Mouse (Mus musculus): Measurements from ENCODE around the gene Ptpn12. TPM values are rescaled to one million over a fixed set of nuclear protein-coding genes. Genes with fewer than 3 reads are reported as not detected.
"Not testable (repeated sequence)": the region's sequence is repeated elsewhere in the genome, so short reads cannot be mapped to it uniquely, and the experiment has no call there.

Gene Ptpn12
- polyA plus RNA-seq, 1 experiment from 2014 or later: 30.0 TPM

DNA sequence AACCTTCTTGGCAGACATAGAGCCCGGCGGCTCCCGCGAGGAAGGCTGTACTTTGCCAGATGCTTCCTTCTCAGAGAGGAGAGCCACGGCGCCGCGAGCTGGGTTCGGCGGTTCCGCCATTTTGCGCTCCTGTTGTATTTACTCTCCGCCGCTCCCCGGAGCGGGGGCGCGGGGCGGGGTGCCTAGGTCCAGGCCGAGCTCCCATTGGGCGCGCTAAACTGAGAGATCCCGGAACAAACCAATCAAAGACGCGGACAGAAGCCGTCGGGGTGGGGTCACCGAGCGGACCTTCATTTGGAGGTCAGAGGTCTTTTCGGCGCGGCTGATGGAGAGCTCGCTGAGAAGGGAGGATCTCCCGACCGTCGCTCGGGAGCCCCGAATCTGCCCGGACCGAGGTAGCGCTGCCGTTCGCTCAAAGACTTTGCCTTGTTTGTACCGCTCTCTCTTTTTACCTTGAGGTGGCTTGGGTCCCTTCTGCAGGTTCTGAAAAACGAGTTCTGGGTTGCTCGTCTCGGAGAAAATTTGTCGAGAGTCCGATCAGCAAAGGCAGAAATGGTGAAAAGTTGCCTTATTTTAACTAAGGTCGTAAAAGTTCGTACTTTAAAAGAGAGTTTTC is 103.9 kb downstream of the Ptpn12 start:
- Histone ChIP-seq H3K4me3 (ENCODE audit: low read depth, low read length) (peak overlapping the region; percentile 96), H3K9ac (ENCODE audit: low read depth, low read length) (peak overlapping the region; percentile 93), H3K36me3 (ENCODE audit: control insufficient read depth, insufficient read depth, low read length) (peaks cover 3% of the 10 kb centered on the region; the same call in 1 of the 2 replicates), H3K9me3 (ENCODE audit: control insufficient read depth, low read length) (peaks cover under 1% of the 10 kb centered on the region), H3K27ac (replicated peaks; ENCODE audit: low read depth, low read length) (peak overlapping the region; percentile 99), H3K4me2 (ENCODE audit: low read depth, low read length) (peak overlapping the region; percentile 82), H3K27me3 (replicated peaks; ENCODE audit: control insufficient read depth, insufficient read depth, low read length) (no peaks in the 10 kb centered on the region), H3K4me1 (ENCODE audit: control insufficient read depth, insufficient read depth, low read length) (peaks cover 11% of the 10 kb centered on the region)
- ATAC-seq (ENCODE audit: low read depth) (peak; percentile 99), DNase-seq (ENCODE audit: low spot score) (peak; percentile 99)
- 1% methylated on average over 44 of the region's 51 CpGs for WGBS

DNA sequence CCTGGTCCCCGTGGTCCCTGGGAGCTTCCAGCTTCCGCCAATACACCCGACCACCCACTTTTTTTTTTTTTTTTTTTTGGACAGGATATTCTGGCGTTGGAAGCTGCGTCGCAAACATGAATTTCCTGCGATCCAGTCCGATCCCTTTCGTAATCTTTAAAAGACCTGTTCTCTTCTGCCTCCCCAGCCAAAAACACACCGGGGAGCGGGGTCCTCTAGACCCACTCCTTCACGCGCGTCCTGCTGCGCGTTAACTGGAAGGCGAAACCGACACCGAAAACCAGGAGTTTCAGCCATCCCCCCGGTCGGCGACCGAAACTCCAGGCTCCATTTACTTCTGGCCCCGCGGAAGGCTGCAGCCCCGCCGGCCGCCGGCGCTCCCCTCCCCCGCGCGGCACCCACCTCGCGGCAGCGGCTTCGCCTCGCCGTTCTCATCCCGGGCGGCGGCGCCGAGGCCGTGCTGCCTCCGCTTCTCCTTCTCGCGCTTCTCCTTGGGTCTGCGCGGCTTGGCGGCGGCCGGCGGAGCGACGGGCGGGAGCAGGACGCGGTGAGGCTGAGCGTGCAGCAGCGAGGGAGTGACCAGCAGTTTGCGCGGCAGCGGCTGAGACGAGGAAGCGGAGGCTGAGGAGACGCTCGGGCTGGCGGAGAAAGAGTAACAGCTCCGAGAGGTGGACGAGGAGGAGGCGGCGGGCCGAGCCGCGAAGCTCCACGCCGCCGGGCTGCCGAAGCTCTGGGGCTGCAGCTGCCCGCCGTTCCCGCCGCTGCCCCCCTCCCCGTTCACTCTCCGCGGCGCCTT is 104.7 kb downstream of the Ptpn12 start:
- H3K36me3 ChIP-seq (ENCODE audit: control insufficient read depth, insufficient read depth, low read length): no peaks in the 10 kb centered on the region
- H3K4me3 ChIP-seq (ENCODE audit: low read depth, low read length): peak overlapping the region; percentile 96
- H3K4me1 ChIP-seq (ENCODE audit: control insufficient read depth, insufficient read depth, low read length): peaks cover 11% of the 10 kb centered on the region
- peak; percentile 71 for ATAC-seq (ENCODE audit: low read depth)
- no peaks in the 10 kb centered on the region for H3K27me3 ChIP-seq (replicated peaks; ENCODE audit: control insufficient read depth, insufficient read depth, low read length)
- no peaks in the 10 kb centered on the region for H3K9me3 ChIP-seq (ENCODE audit: control insufficient read depth, low read length)
- H3K27ac ChIP-seq (replicated peaks; ENCODE audit: low read depth, low read length): peak overlapping the region; percentile 99
- peak overlapping the region; percentile 82 for H3K4me2 ChIP-seq (ENCODE audit: low read depth, low read length)
- peak overlapping the region; percentile 93 for H3K9ac ChIP-seq (ENCODE audit: low read depth, low read length)
- under 1% methylated on average over 58 of the region's 88 CpGs for WGBS
- DNase-seq (ENCODE audit: low spot score): peak; percentile 63

DNA sequence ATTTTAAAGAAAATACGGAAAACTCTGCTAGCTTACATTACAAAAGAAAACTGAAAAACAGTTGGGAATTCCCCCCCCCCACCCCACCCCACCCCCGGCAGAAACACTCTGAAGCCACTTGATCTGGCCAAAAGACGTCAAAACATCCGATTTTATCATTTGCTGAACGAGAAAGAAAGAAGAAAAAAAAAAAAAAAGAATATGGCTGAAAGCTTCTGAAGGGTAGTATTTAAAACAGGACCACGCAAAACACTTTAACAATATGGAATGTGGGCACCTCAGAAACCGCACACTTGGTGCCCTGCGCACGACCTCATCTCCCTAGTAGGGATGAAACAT is 105.2 kb downstream of the Ptpn12 start:
- WGBS: 1% methylated on average over 9 of the region's 9 CpGs

DNA sequence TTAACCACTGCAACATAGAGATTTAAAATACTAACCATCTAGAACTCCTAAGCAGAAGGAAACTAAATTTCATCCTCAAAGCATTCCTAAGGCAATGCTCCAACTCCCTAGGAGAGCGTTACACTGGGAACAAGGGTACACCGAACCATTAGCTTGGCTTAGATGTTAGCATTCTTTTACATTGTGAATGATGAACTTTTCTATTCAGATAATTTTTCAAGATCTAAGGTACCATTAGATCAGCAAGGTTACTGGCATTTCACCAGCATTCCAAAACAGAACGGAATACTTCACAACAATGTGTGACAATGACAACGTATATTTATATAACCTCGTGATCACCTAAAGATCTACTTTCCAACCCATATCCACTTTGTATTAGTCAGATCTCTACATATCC is 105.6 kb downstream of the Ptpn12 start:
- Histone ChIP-seq H3K27ac (replicated peaks; ENCODE audit: low read depth, low read length) (no peak overlapping the region; the same call in 1 of the 2 replicates), H3K4me3 (ENCODE audit: low read depth, low read length) (peak overlapping the region; percentile 96), H3K27me3 (replicated peaks; ENCODE audit: control insufficient read depth, insufficient read depth, low read length) (no peaks in the 10 kb centered on the region), H3K9ac (ENCODE audit: low read depth, low read length) (peak overlapping the region; percentile 93), H3K4me1 (ENCODE audit: control insufficient read depth, insufficient read depth, low read length) (peaks cover 11% of the 10 kb centered on the region), H3K9me3 (ENCODE audit: control insufficient read depth, low read length) (no peaks in the 10 kb centered on the region), H3K4me2 (ENCODE audit: low read depth, low read length) (peak overlapping the region; percentile 82), H3K36me3 (ENCODE audit: control insufficient read depth, insufficient read depth, low read length) (no peaks in the 10 kb centered on the region)
- ATAC-seq (ENCODE audit: low read depth) (no peak), DNase-seq (ENCODE audit: low spot score) (no peak)
- WGBS: 13% methylated on average over 5 of the region's 5 CpGs

More for the DNA sequence above, 105.2 kb downstream of the Ptpn12 start:
- Histone ChIP-seq H3K27me3 (replicated peaks; ENCODE audit: control insufficient read depth, insufficient read depth, low read length) (no peaks in the 10 kb centered on the region), H3K27ac (replicated peaks; ENCODE audit: low read depth, low read length) (peak overlapping the region; percentile 99), H3K9me3 (ENCODE audit: control insufficient read depth, low read length) (no peaks in the 10 kb centered on the region), H3K4me1 (ENCODE audit: control insufficient read depth, insufficient read depth, low read length) (peaks cover 11% of the 10 kb centered on the region), H3K9ac (ENCODE audit: low read depth, low read length) (peak overlapping the region; percentile 93), H3K4me3 (ENCODE audit: low read depth, low read length) (peak overlapping the region; percentile 96), H3K36me3 (ENCODE audit: control insufficient read depth, insufficient read depth, low read length) (no peaks in the 10 kb centered on the region), H3K4me2 (ENCODE audit: low read depth, low read length) (peak overlapping the region; percentile 82)
- no peak for ATAC-seq (ENCODE audit: low read depth)
- no peak for DNase-seq (ENCODE audit: low spot score)

DNA sequence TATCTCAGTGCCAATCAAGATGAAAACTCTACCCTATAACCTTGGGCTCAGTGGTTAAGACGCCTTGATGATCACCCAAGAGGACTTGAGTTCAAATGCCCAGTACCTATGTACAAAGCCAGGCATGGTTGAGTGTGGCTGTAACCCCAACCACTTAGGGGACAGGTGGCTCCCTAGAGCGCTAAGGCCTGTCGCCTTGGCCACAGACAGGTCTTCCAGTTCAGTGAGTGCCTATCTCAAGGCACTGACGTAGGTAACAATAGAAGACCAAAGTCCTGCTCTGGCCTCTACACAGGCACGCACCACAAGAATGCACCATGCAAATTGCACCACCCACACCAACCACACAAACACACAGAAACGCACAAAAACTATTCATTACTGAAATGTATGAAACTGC is 108.8 kb downstream of the Ptpn12 start:
- H3K4me2 ChIP-seq (ENCODE audit: low read depth, low read length): no peak overlapping the region
- DNase-seq (ENCODE audit: low spot score) (no peak), ATAC-seq (ENCODE audit: low read depth) (no peak)
- WGBS: 91% methylated on average over 6 of the region's 6 CpGs
- H3K9me3 ChIP-seq (ENCODE audit: control insufficient read depth, low read length): no peaks in the 10 kb centered on the region
- no peaks in the 10 kb centered on the region for H3K27me3 ChIP-seq (replicated peaks; ENCODE audit: control insufficient read depth, insufficient read depth, low read length)
- H3K27ac ChIP-seq (replicated peaks; ENCODE audit: low read depth, low read length): no peak overlapping the region
- no peaks in the 10 kb centered on the region for H3K36me3 ChIP-seq (ENCODE audit: control insufficient read depth, insufficient read depth, low read length)
- no peak overlapping the region for H3K9ac ChIP-seq (ENCODE audit: low read depth, low read length)
- no peak overlapping the region for H3K4me3 ChIP-seq (ENCODE audit: low read depth, low read length)
- H3K4me1 ChIP-seq (ENCODE audit: control insufficient read depth, insufficient read depth, low read length): peaks cover 11% of the 10 kb centered on the region

DNA sequence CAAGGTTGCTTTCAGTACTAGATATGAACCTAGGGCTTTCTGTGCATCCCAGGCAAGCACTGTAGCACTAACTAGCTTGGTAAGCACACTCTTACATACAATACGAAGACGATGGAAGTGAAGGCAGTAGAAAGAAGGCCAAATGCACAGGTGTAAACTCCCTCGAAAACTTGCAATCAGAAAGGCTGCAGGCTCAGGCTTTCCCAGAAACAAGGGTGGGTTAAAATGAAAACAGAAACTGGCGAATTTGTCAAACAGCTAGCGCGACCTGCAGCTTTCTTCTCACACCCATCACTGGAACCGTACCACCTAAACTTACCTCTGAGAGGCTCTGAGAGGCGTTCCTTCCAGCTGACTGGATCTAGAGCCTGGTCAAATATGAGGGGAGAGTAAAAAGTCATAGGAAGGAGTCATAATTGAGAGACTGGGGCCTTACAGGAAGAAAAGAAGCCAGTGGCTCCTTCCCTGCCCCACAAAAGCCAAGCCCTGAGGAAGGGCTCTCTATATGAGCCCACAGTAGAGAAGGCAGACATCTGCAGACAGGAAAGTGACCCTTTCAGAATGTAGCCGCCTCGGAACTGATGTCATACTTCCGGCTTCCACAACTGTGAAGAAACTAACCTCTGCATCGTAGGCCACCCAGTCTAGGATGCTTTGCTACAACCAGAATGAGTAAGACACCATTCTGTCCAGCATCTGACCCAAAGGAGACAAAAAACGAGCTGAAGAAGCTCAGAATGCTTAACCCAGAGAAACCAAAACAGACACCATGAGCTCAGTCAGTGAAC is 110.6 kb downstream of the Ptpn12 start:
- 73% methylated on average over 13 of the region's 13 CpGs for WGBS
- DNase-seq (ENCODE audit: low spot score) (no peak), ATAC-seq (ENCODE audit: low read depth) (no peak)
- H3K36me3 ChIP-seq (ENCODE audit: control insufficient read depth, insufficient read depth, low read length): no peaks in the 10 kb centered on the region
- H3K27me3 ChIP-seq (replicated peaks; ENCODE audit: control insufficient read depth, insufficient read depth, low read length): no peaks in the 10 kb centered on the region
- H3K27ac ChIP-seq (replicated peaks; ENCODE audit: low read depth, low read length): no peak overlapping the region
- H3K4me1 ChIP-seq (ENCODE audit: control insufficient read depth, insufficient read depth, low read length): peaks cover 10% of the 10 kb centered on the region
- H3K9me3 ChIP-seq (ENCODE audit: control insufficient read depth, low read length): no peaks in the 10 kb centered on the region
- H3K4me2 ChIP-seq (ENCODE audit: low read depth, low read length): no peak overlapping the region
- H3K4me3 ChIP-seq (ENCODE audit: low read depth, low read length): no peak overlapping the region
- H3K9ac ChIP-seq (ENCODE audit: low read depth, low read length): no peak overlapping the region

DNA sequence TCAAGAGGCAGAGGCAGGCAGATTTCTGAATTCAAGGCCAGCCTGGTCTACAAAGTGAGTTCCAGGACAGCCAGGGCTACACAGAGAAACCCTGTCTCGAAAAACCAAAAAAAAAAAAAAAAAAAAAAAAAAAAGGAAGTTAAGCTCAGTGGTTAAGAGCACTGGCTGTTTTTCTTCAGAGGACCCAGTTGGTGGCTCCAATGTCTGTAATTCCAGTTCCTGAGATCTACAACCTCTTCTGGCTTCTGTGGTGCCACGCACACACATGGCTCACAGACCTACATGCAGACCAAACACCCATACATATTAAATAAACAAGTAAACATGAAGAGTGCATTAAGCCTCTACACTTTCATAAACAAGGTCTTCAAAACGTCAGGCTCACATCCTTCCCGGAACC is 111.9 kb downstream of the Ptpn12 start:
- 82% methylated on average over 3 of the region's 4 CpGs for WGBS
- not testable (repeated sequence) for H3K36me3 ChIP-seq (ENCODE audit: control insufficient read depth, insufficient read depth, low read length); H3K4me3 ChIP-seq (ENCODE audit: low read depth, low read length); H3K4me1 ChIP-seq (ENCODE audit: control insufficient read depth, insufficient read depth, low read length); H3K4me2 ChIP-seq (ENCODE audit: low read depth, low read length); H3K27ac ChIP-seq (replicated peaks; ENCODE audit: low read depth, low read length); DNase-seq (ENCODE audit: low spot score); ATAC-seq (ENCODE audit: low read depth); H3K27me3 ChIP-seq (replicated peaks; ENCODE audit: control insufficient read depth, insufficient read depth, low read length); H3K9me3 ChIP-seq (ENCODE audit: control insufficient read depth, low read length); H3K9ac ChIP-seq (ENCODE audit: low read depth, low read length)

DNA sequence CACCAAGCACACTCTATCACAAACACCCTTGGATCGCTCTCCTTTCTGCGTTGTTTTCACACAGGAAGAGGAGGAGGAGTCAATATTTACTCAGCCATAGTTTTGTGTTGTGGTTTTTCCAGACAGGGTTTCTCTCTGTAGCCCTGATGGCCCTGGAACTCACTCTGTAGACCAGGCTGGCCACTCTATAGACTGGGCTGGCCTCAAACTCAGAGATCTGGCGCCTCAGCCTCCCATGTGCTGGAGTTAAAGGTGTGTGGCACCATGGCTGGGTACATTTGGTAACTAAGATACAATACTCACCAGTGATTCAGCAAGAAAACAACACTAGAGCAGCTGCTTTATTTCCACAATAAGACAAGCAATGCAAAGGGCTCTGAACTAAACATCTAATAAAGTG is 113.2 kb downstream of the Ptpn12 start:
- Histone ChIP-seq H3K9me3 (ENCODE audit: control insufficient read depth, low read length) (no peaks in the 10 kb centered on the region), H3K9ac (ENCODE audit: low read depth, low read length) (no peak overlapping the region), H3K27ac (replicated peaks; ENCODE audit: low read depth, low read length) (no peak overlapping the region), H3K4me1 (ENCODE audit: control insufficient read depth, insufficient read depth, low read length) (no peaks in the 10 kb centered on the region), H3K4me2 (ENCODE audit: low read depth, low read length) (no peak overlapping the region), H3K4me3 (ENCODE audit: low read depth, low read length) (no peak overlapping the region), H3K27me3 (replicated peaks; ENCODE audit: control insufficient read depth, insufficient read depth, low read length) (no peaks in the 10 kb centered on the region), H3K36me3 (ENCODE audit: control insufficient read depth, insufficient read depth, low read length) (no peaks in the 10 kb centered on the region)
- ATAC-seq (ENCODE audit: low read depth) (no peak), DNase-seq (ENCODE audit: low spot score) (no peak)
- 79% methylated on average over 3 of the region's 3 CpGs for WGBS

Measured in embryonic facial prominence, embryonic 14.5 days (tissue).